Mouse (Mus musculus) MEL (cell line): ENCODE results near the gene Nck2. TPM values are rescaled to one million over a fixed set of nuclear protein-coding genes. Genes with fewer than 3 reads are reported as not detected.
A peak's percentile ranks its signal among the peaks of the same experiment; 100 is the strongest.

ENCODE experiments used
- DNase-seq: peaks from one replicate; pipeline ENCODE4 v3.0.0; 2011; ENCODE audit warnings: low read depth, low spot score
- H3K27ac ChIP-seq: 2 replicates; pipeline ENCODE4 v1.5.1; 2012; ENCODE audit warnings: low read depth, mild to moderate bottlenecking, control low read depth, low read length, moderate library complexity; ENCODE audit not compliant: control insufficient read depth
- H3K27me3 ChIP-seq, 2 experiments: fragments of 150-350 bp in 1 of 2; sonication (generic) in 1 of 2; 2 replicates each; pipeline ENCODE4 v1.6.1; 2012; ENCODE audit warnings: low read length in 2 of 2, mild to moderate bottlenecking in 2 of 2, improper control_type of control experiment in 1 of 2, moderate library complexity in 1 of 2; ENCODE audit not compliant: insufficient read depth in 2 of 2, control insufficient read depth in 1 of 2
- H3K36me3 ChIP-seq, 2 experiments: 2 replicates each; pipeline ENCODE4 v1.6.1; 2012 to 2014; ENCODE audit warnings: low read length in 2 of 2, improper control_type of control experiment in 1 of 2, inconsistent platforms in 1 of 2, mild to moderate bottlenecking in 1 of 2; ENCODE audit not compliant: insufficient read depth in 2 of 2, control insufficient read depth in 1 of 2
- H3K4me1 ChIP-seq, 2 experiments: fragments of 150-350 bp in 1 of 2; sonication (generic) in 1 of 2; 2 replicates each; pipeline ENCODE4 v1.6.1; 2012; ENCODE audit warnings: low read length in 2 of 2, improper control_type of control experiment in 1 of 2, mild to moderate bottlenecking in 1 of 2; ENCODE audit not compliant: insufficient read depth in 2 of 2, control insufficient read depth in 1 of 2
- H3K4me3 ChIP-seq, 2 experiments: fragments of 150-350 bp in 1 of 2; sonication (generic) in 1 of 2; 2 replicates each; pipeline ENCODE4 v1.5.1; 2012; ENCODE audit warnings: low read depth in 2 of 2, low read length in 2 of 2, mild to moderate bottlenecking in 2 of 2, moderate library complexity in 2 of 2, control low read depth in 1 of 2, improper control_type of control experiment in 1 of 2; ENCODE audit not compliant: control insufficient read depth in 1 of 2, insufficient read depth in 1 of 2
- H3K79me2 ChIP-seq: 2 replicates; pipeline ENCODE4 v1.6.1; 2012; ENCODE audit warnings: mild to moderate bottlenecking, low read length, moderate library complexity; ENCODE audit not compliant: control insufficient read depth, poor library complexity, insufficient read depth
- H3K9ac ChIP-seq: 2 replicates; pipeline ENCODE4 v1.6.1; 2012; ENCODE audit warnings: low read depth, mild to moderate bottlenecking, control low read depth, low read length, moderate library complexity; ENCODE audit not compliant: control insufficient read depth, poor library complexity, severe bottlenecking
- H3K9me3 ChIP-seq: fragments of 150-350 bp; sonication (generic); replicated peaks from 2 replicates; pipeline ENCODE4 v1.6.1; 2012; ENCODE audit warnings: mild to moderate bottlenecking, low read length, improper control_type of control experiment, moderate library complexity; ENCODE audit not compliant: insufficient read depth
- BHLHE40 ChIP-seq: IDR thresholded peaks from 2 replicates; pipeline ENCODE4 v1.6.1; 2012; ENCODE audit warnings: low read depth, mild to moderate bottlenecking, inconsistent platforms, low read length, improper control_type of control experiment, borderline replicate concordance
- CHD1 ChIP-seq: IDR thresholded peaks from 2 replicates; pipeline ENCODE4 v1.6.1; 2012; ENCODE audit warnings: low read depth, mild to moderate bottlenecking, inconsistent platforms, low read length, improper control_type of control experiment
- CHD2 ChIP-seq: IDR thresholded peaks from 2 replicates; pipeline ENCODE4 v1.6.1; 2011; ENCODE audit warnings: low read length, improper control_type of control experiment
- CTCF ChIP-seq, 3 experiments: IDR thresholded peaks in 2 of 3; conservative IDR thresholded peaks in 1 of 3; 2 replicates each; pipeline ENCODE4 v1.5.1; 2011 to 2012; ENCODE audit warnings: low read length in 3 of 3, low read depth in 2 of 3, mild to moderate bottlenecking in 2 of 3, improper control_type of control experiment in 1 of 3, inconsistent platforms in 1 of 3, mixed read lengths in 1 of 3, moderate library complexity in 1 of 3; ENCODE audit not compliant: control insufficient read depth in 1 of 3, insufficient read depth in 1 of 3, poor library complexity in 1 of 3, severe bottlenecking in 1 of 3
- E2F4 ChIP-seq: IDR thresholded peaks from 2 replicates; pipeline ENCODE4 v1.6.1; 2011; ENCODE audit warnings: low read depth, low read length, improper control_type of control experiment, borderline replicate concordance
- ELF1 ChIP-seq: IDR thresholded peaks from 2 replicates; pipeline ENCODE4 v1.6.1; 2014; ENCODE audit warnings: low read depth, mild to moderate bottlenecking, inconsistent platforms, low read length, improper control_type of control experiment, moderate library complexity
- EP300 ChIP-seq, 2 experiments: IDR thresholded peaks; 2 replicates each; pipeline ENCODE4 v1.6.1; 2011; ENCODE audit warnings: improper control_type of control experiment in 2 of 2, low read length in 2 of 2, low read depth in 1 of 2, mild to moderate bottlenecking in 1 of 2
- ETS1 ChIP-seq: IDR thresholded peaks from 2 replicates; pipeline ENCODE4 v1.6.1; 2012; ENCODE audit warnings: low read depth, mild to moderate bottlenecking, inconsistent platforms, low read length, improper control_type of control experiment, moderate library complexity
- GABPA ChIP-seq: IDR thresholded peaks from 2 replicates; pipeline ENCODE4 v1.6.1; 2012; ENCODE audit warnings: low read depth, mild to moderate bottlenecking, inconsistent platforms, low read length, improper control_type of control experiment, moderate library complexity
- GATA1 ChIP-seq: IDR thresholded peaks from 2 replicates; pipeline ENCODE4 v1.6.1; 2011; ENCODE audit warnings: low read depth, low read length, improper control_type of control experiment
- HCFC1 ChIP-seq: IDR thresholded peaks from 2 replicates; pipeline ENCODE4 v1.6.1; 2012; ENCODE audit warnings: low read depth, mild to moderate bottlenecking, inconsistent platforms, low read length, improper control_type of control experiment, moderate library complexity
- JUND ChIP-seq: IDR thresholded peaks from 2 replicates; pipeline ENCODE4 v1.6.1; 2011; ENCODE audit warnings: low read depth, mild to moderate bottlenecking, improper control_type of control experiment, low read length
- KAT2A ChIP-seq: conservative IDR thresholded peaks from 2 replicates; pipeline ENCODE4 v1.6.1; 2012; ENCODE audit warnings: low read depth, low read length, improper control_type of control experiment, inconsistent platforms
- MAFK ChIP-seq: IDR thresholded peaks from 2 replicates; pipeline ENCODE4 v1.6.1; 2011; ENCODE audit warnings: low read depth, mild to moderate bottlenecking, low read length, improper control_type of control experiment, borderline replicate concordance
- MAX ChIP-seq: IDR thresholded peaks from 2 replicates; pipeline ENCODE4 v1.6.1; 2011; ENCODE audit warnings: low read length, improper control_type of control experiment
- MEF2A ChIP-seq: IDR thresholded peaks from 2 replicates; pipeline ENCODE4 v1.6.1; 2014; ENCODE audit warnings: low read depth, mild to moderate bottlenecking, inconsistent platforms, low read length, improper control_type of control experiment; ENCODE audit not compliant: poor library complexity, insufficient replicate concordance, severe bottlenecking; ENCODE audit errors: extremely low read depth
- MXI1 ChIP-seq: IDR thresholded peaks from 2 replicates; pipeline ENCODE4 v1.6.1; 2011; ENCODE audit warnings: mild to moderate bottlenecking, low read depth, low read length, improper control_type of control experiment
- MYB ChIP-seq: IDR thresholded peaks from 2 replicates; pipeline ENCODE4 v1.6.1; 2011; ENCODE audit warnings: mild to moderate bottlenecking, low read depth, low read length, improper control_type of control experiment
- MYC ChIP-seq: IDR thresholded peaks from 2 replicates; pipeline ENCODE4 v1.6.1; 2011; ENCODE audit warnings: low read depth, mild to moderate bottlenecking, low read length, improper control_type of control experiment, moderate library complexity
- NELFE ChIP-seq: IDR thresholded peaks from 2 replicates; pipeline ENCODE4 v1.6.1; 2011; ENCODE audit warnings: low read depth, low read length, improper control_type of control experiment
- NRF1 ChIP-seq: IDR thresholded peaks from 2 replicates; pipeline ENCODE4 v1.6.1; 2014; ENCODE audit warnings: low read depth, mild to moderate bottlenecking, inconsistent platforms, low read length, improper control_type of control experiment, moderate library complexity; ENCODE audit not compliant: poor library complexity, insufficient read depth, severe bottlenecking
- POLR2A ChIP-seq, 2 experiments: IDR thresholded peaks; 2 replicates each; pipeline ENCODE4 v1.6.1; 2011 to 2012; ENCODE audit warnings: low read length in 2 of 2, mild to moderate bottlenecking in 2 of 2, control low read depth in 1 of 2, improper control_type of control experiment in 1 of 2, low read depth in 1 of 2, moderate library complexity in 1 of 2; ENCODE audit not compliant: control insufficient read depth in 1 of 2, insufficient read depth in 1 of 2, poor library complexity in 1 of 2
- POLR2AphosphoS2 ChIP-seq: IDR thresholded peaks from 2 replicates; pipeline ENCODE4 v1.6.1; 2011; ENCODE audit warnings: low read length, improper control_type of control experiment
- POLR2AphosphoS5 ChIP-seq: IDR thresholded peaks from 2 replicates; pipeline ENCODE4 v1.6.1; 2012; ENCODE audit warnings: low read depth, borderline replicate concordance, mild to moderate bottlenecking, inconsistent platforms, low read length, moderate library complexity, mixed read lengths
- RAD21 ChIP-seq: IDR thresholded peaks from 2 replicates; pipeline ENCODE4 v1.6.1; 2011; ENCODE audit warnings: mild to moderate bottlenecking, low read depth, low read length, improper control_type of control experiment
- RCOR1 ChIP-seq: IDR thresholded peaks from 2 replicates; pipeline ENCODE4 v1.6.1; 2012; ENCODE audit warnings: low read depth, mild to moderate bottlenecking, inconsistent platforms, low read length, improper control_type of control experiment
- SIN3A ChIP-seq: IDR thresholded peaks from 2 replicates; pipeline ENCODE4 v1.6.1; 2012; ENCODE audit warnings: low read length, improper control_type of control experiment, inconsistent platforms
- SMC3 ChIP-seq: IDR thresholded peaks from 2 replicates; pipeline ENCODE4 v1.6.1; 2011; ENCODE audit warnings: low read depth, low read length, improper control_type of control experiment
- TAL1 ChIP-seq: IDR thresholded peaks from 2 replicates; pipeline ENCODE4 v1.6.1; 2012; ENCODE audit warnings: mild to moderate bottlenecking, inconsistent platforms, low read length, moderate library complexity, mixed read lengths
- TBP ChIP-seq: IDR thresholded peaks from 2 replicates; pipeline ENCODE4 v1.8.0; 2011; ENCODE audit warnings: low read depth, low read length, improper control_type of control experiment
- UBTF ChIP-seq: IDR thresholded peaks from 2 replicates; pipeline ENCODE4 v1.6.1; 2012; ENCODE audit warnings: low read depth, mild to moderate bottlenecking, inconsistent platforms, low read length, improper control_type of control experiment, moderate library complexity, borderline replicate concordance; ENCODE audit not compliant: insufficient read depth
- USF1 ChIP-seq: IDR thresholded peaks from 2 replicates; pipeline ENCODE4 v1.6.1; 2014; ENCODE audit warnings: low read depth, mild to moderate bottlenecking, inconsistent platforms, low read length, improper control_type of control experiment, moderate library complexity
- USF2 ChIP-seq, 2 experiments: IDR thresholded peaks; 2 replicates each; pipeline ENCODE4 v1.6.1; 2011 to 2012; ENCODE audit warnings: improper control_type of control experiment in 2 of 2, low read length in 2 of 2, borderline replicate concordance in 1 of 2, inconsistent platforms in 1 of 2, low read depth in 1 of 2, mild to moderate bottlenecking in 1 of 2; ENCODE audit not compliant: insufficient read depth in 1 of 2
- ZC3H11A ChIP-seq: IDR thresholded peaks from 2 replicates; pipeline ENCODE4 v1.6.1; 2012; ENCODE audit warnings: low read depth, mild to moderate bottlenecking, inconsistent platforms, low read length, improper control_type of control experiment
- ZKSCAN1 ChIP-seq: IDR thresholded peaks from 2 replicates; pipeline ENCODE4 v1.6.1; 2012; ENCODE audit warnings: low read depth, mild to moderate bottlenecking, inconsistent platforms, low read length, improper control_type of control experiment, moderate library complexity
- ZMIZ1 ChIP-seq: IDR thresholded peaks from 2 replicates; pipeline ENCODE4 v1.6.1; 2012; ENCODE audit warnings: low read depth, mild to moderate bottlenecking, inconsistent platforms, low read length, improper control_type of control experiment, moderate library complexity
- ZNF384 ChIP-seq: IDR thresholded peaks from 2 replicates; pipeline ENCODE4 v1.6.1; 2012; ENCODE audit warnings: low read depth, mild to moderate bottlenecking, inconsistent platforms, low read length, improper control_type of control experiment
- polyA plus RNA-seq, 2 experiments: library from polyadenylated mRNA; stranded (reverse) in 1 of 2; unstranded in 1 of 2; fragments of >175 nt in 1 of 2; fragments of >200 nt in 1 of 2; gene quantifications; 2 replicates each; pipeline versions ENCODE4 v1.2.1 to v1.2.4; 2012; ENCODE audit warnings: low replicate concordance in 2 of 2, low read depth in 1 of 2; ENCODE audit not compliant: insufficient read length in 2 of 2, insufficient read depth in 1 of 2, missing spikeins in 1 of 2
- total RNA-seq: library from RNA; depleted of rRNA; stranded (reverse); fragments of 300-350 nt; gene quantifications from 2 replicates; pipeline ENCODE4 v1.2.3, GENCODE M21; 2012

Gene Nck2
- total and polyA plus RNA-seq, 3 experiments = 9.4 to 12.4 TPM; not detected in 1

DNA sequence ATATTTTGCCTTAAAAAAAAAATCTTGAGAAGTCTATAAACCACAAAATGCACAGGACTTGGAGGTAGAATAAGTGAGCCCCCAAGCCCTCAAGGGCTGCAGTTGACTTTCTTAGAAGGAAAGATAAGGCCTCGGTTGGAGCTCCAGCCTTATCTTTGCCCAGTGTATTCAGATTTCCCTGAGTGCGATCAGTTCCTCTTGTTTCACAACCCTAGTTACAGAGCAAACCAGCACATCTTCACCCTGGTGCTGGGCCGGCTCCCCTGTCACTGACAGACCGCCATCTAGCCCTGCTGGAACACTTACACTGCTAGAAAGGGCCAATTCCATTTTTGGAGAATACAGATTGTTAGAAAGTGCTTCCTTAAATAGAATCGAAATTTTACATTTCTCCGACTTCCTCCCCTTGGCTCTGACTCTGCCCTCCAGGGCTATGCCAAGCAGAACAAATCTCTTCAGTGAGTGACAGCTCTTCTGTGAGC lies 91.2 kb downstream of the Nck2 start:
- Histone ChIP-seq H3K27ac (peak overlapping the region; percentile 90), H3K9ac (no peak overlapping the region), H3K79me2 (no peaks in the 10 kb centered on the region), H3K4me1 (peaks cover 15 to 39% of the 10 kb centered on the region in 2 experiments), H3K4me3 (no peak overlapping the region), H3K9me3 (no peaks in the 10 kb centered on the region), H3K27me3 (no peaks in the 10 kb centered on the region), H3K36me3 (peaks cover 0 to 54% of the 10 kb centered on the region in 2 experiments; a peak in 2 of 4 replicates)
- peak; percentile 85 for DNase-seq
- no peak for TF ChIP-seq GABPA
- no peak for TF ChIP-seq SMC3
- TF ChIP-seq USF1 = no peak
- TF ChIP-seq ELF1 = no peak
- peak; percentile 36; the same call in 1 of the 2 replicates for TF ChIP-seq MXI1
- peak; percentile 65 for TF ChIP-seq TBP
- TF ChIP-seq NELFE = no peak
- no peak for TF ChIP-seq POLR2AphosphoS5
- TF ChIP-seq CHD1 = no peak
- TF ChIP-seq MYC = peak; percentile 58; the same call in 1 of the 2 replicates
- no peak for TF ChIP-seq KAT2A
- no peak for TF ChIP-seq JUND
- TF ChIP-seq HCFC1 = peak; percentile 50; the same call in 1 of the 2 replicates
- TF ChIP-seq NRF1 = no peak
- TF ChIP-seq ZMIZ1 = no peak
- TF ChIP-seq ZNF384 = peak; percentile 76
- no peak for TF ChIP-seq CHD2
- peak; percentile 56 for TF ChIP-seq TAL1
- peak; percentile 31; the same call in 1 of the 2 replicates for TF ChIP-seq ZC3H11A
- peak; percentile 83; the same call in 1 of the 2 replicates for TF ChIP-seq BHLHE40
- TF ChIP-seq POLR2AphosphoS2 = no peak
- TF ChIP-seq RCOR1 = peak; percentile 100
- TF ChIP-seq MAFK = peak; percentile 71; the same call in 1 of the 2 replicates
- no peak for TF ChIP-seq RAD21
- no peak for TF ChIP-seq CTCF (IDR thresholded peaks at IDR 0.05 in 2 of 3, conservative IDR thresholded peaks at IDR 0.05 in 1 of 3; ENCODE audit: control insufficient read depth in 1 of 3, insufficient read depth in 1 of 3, low read depth in 2 of 3, low read length in 3 of 3, poor library complexity in 1 of 3, severe bottlenecking in 1 of 3)
- TF ChIP-seq ZKSCAN1 = no peak
- TF ChIP-seq EP300 (IDR thresholded peaks at IDR 0.05; ENCODE audit: low read depth in 1 of 2, low read length in 2 of 2) = peak; percentile 93 to 96
- TF ChIP-seq SIN3A = peak; percentile 78
- TF ChIP-seq MEF2A = no peak
- peak; percentile 24; the same call in 1 of the 2 replicates for TF ChIP-seq MAX
- 0 out of 2 replicates have a peak, but pooled peaks have one; percentile 64 for TF ChIP-seq MYB
- TF ChIP-seq ETS1 = peak; percentile 83
- TF ChIP-seq POLR2A (IDR thresholded peaks at IDR 0.05; ENCODE audit: control insufficient read depth in 1 of 2, insufficient read depth in 1 of 2, low read depth in 1 of 2, low read length in 2 of 2, poor library complexity in 1 of 2) = no peak
- TF ChIP-seq E2F4 = no peak
- no peak for TF ChIP-seq UBTF
- peak; percentile 95 for TF ChIP-seq GATA1
- TF ChIP-seq USF2 (IDR thresholded peaks at IDR 0.05; ENCODE audit: borderline replicate concordance in 1 of 2, insufficient read depth in 1 of 2, low read depth in 1 of 2, low read length in 2 of 2) = no peak
